Mouse (Mus musculus) MN1 (cell line): Measurements from ENCODE around the gene Trabd.

ENCODE experiments used
- DNase-seq: peaks from one replicate; pipeline ENCODE4 v3.0.0-alpha.2; 2016; ENCODE audit warnings: low spot score

Trabd gene

GRCm38 (mm10) chr15:89074613-89075477 is at the start of gene Trabd:
Gene Trabd, plus strand, starts transcription at chr15:89075124.
- peak; percentile 51 for DNase-seq

- DNase-seq = no peak
Observed at GRCm38 (mm10) chr15:89044381-89044780, 30.5 kb upstream of the Trabd start.

GRCm38 (mm10) chr15:89046356-89046755 is 28.6 kb upstream of the Trabd start:
- DNase-seq = no peak

- no peak for DNase-seq
Observed at GRCm38 (mm10) chr15:89054666-89055065, 20.3 kb upstream of the Trabd start.

GRCm38 (mm10) chr15:89058736-89059135 is 16.2 kb upstream of the Trabd start:
- no peak for DNase-seq

- DNase-seq = no peak
Observed at GRCm38 (mm10) chr15:89059161-89059931, 15.6 kb upstream of the Trabd start, which contains the start of gene Panx2. Gene Panx2, plus strand, starts transcription at chr15:89059734.

GRCm38 (mm10) chr15:89060032-89060681 is 14.8 kb upstream of the Trabd start:
- peak; percentile 36 for DNase-seq

- DNase-seq = no peak
Observed at GRCm38 (mm10) chr15:89060811-89061460, 14.0 kb upstream of the Trabd start.

- DNase-seq = no peak
Observed at GRCm38 (mm10) chr15:89061761-89062517, 13.0 kb upstream of the Trabd start.

- DNase-seq = no peak
Observed at GRCm38 (mm10) chr15:89062518-89062910, 12.4 kb upstream of the Trabd start.

GRCm38 (mm10) chr15:89063001-89063400 is 11.9 kb upstream of the Trabd start:
- no peak for DNase-seq

GRCm38 (mm10) chr15:89063536-89063935 is 11.4 kb upstream of the Trabd start:
- DNase-seq = no peak

- no peak for DNase-seq
Observed at GRCm38 (mm10) chr15:89064891-89065290, 10.0 kb upstream of the Trabd start.

GRCm38 (mm10) chr15:89067609-89068008 is 7.3 kb upstream of the Trabd start:
- DNase-seq = no peak

- DNase-seq = no peak
Observed at GRCm38 (mm10) chr15:89068226-89068625, 6.7 kb upstream of the Trabd start.

- DNase-seq = no peak
Observed at GRCm38 (mm10) chr15:89069336-89069840, 5.5 kb upstream of the Trabd start.

- DNase-seq = no peak
Observed at GRCm38 (mm10) chr15:89070606-89071005, 4.3 kb upstream of the Trabd start.

GRCm38 (mm10) chr15:89073993-89074603 is 826 bp upstream of the Trabd start:
- DNase-seq = peak; percentile 57

- peak; percentile 95 for DNase-seq
Observed at GRCm38 (mm10) chr15:89075478-89076147, 689 bp downstream of the Trabd start.

- DNase-seq = peak; percentile 71
Observed at GRCm38 (mm10) chr15:89076156-89076731, 1.3 kb downstream of the Trabd start.
